Mouse (Mus musculus) hindbrain, embryonic 10.5 days (tissue): ENCODE measurements around the gene Klk14. TPM values are rescaled to one million over a fixed set of nuclear protein-coding genes. Genes with fewer than 3 reads are reported as not detected.
"Not testable (repeated sequence)": the region's sequence is repeated elsewhere in the genome, so short reads cannot be mapped to it uniquely, and the experiment has no call there.

Experiments used
- DNase-seq: peaks from one replicate; pipeline ENCODE4 v3.0.0-alpha.2; 2017; ENCODE audit warnings: low spot score
- H3K27ac ChIP-seq: fragments of 300-500 bp; sonication (generic); 2 replicates; pipeline ENCODE4 v1.5.1; 2016; ENCODE audit warnings: mild to moderate bottlenecking, moderate library complexity
- H3K27me3 ChIP-seq: fragments of 300-500 bp; sonication (generic); 2 replicates; pipeline ENCODE4 v1.6.1; 2016; ENCODE audit warnings: mild to moderate bottlenecking; ENCODE audit not compliant: poor library complexity, insufficient read depth, severe bottlenecking
- H3K36me3 ChIP-seq: fragments of 300-500 bp; sonication (generic); 2 replicates; pipeline ENCODE4 v1.6.1; 2016; ENCODE audit warnings: mild to moderate bottlenecking, moderate library complexity
- H3K4me1 ChIP-seq: fragments of 300-500 bp; sonication (generic); replicated peaks from 2 replicates; pipeline ENCODE4 v1.6.1; 2016; ENCODE audit warnings: mild to moderate bottlenecking
- H3K4me3 ChIP-seq: fragments of 300-500 bp; sonication (generic); 2 replicates; pipeline ENCODE4 v1.5.1; 2016; ENCODE audit warnings: mild to moderate bottlenecking, moderate library complexity
- H3K9me3 ChIP-seq: fragments of 300-500 bp; sonication (generic); 2 replicates; pipeline ENCODE4 v1.6.1; 2016; ENCODE audit warnings: mild to moderate bottlenecking, moderate library complexity
- WGBS: fragments of 180-500 bp; shearing (Covaris S2); methylation state at CpG from one replicate; pipeline ENCODE4 v1.1.7; 2016; 5-methylcytosine and 5-hydroxymethylcytosine counted together
- polyA plus RNA-seq: library from polyadenylated mRNA; unstranded; fragments of >200 nt; fragmentation: Nextera tagmentation; extraction: Ambion mirVana; gene quantifications from 2 replicates; pipeline ENCODE4 v1.2.1, GENCODE M21; 2016

Gene Klk14
- polyA plus RNA-seq = not detected in 2 replicates

GRCm38 (mm10) chr7:43690118-43690517, at the start of gene Klk14:
Gene Klk14 (plus strand): TSS chr7:43690418.
- no peak within 1 kb of the TSS for H3K4me3 ChIP-seq
- H3K27ac ChIP-seq = no peak within 1 kb of the TSS
- H3K9me3 ChIP-seq = peaks cover 2% of the 10 kb centered on the region; the same call in 1 of the 2 replicates
- no peaks in the 10 kb centered on the region for H3K27me3 ChIP-seq
- H3K36me3 ChIP-seq = no peaks in the 10 kb centered on the region
- no peaks in the 10 kb centered on the region for H3K4me1 ChIP-seq
- DNase-seq = no peak

GRCm38 (mm10) chr7:43642587-43642986, 47.6 kb upstream of the Klk14 start:
- Histone ChIP-seq H3K36me3 (no peaks in the 10 kb centered on the region), H3K4me1 (no peaks in the 10 kb centered on the region), H3K27ac (no peak overlapping the region), H3K4me3 (no peak overlapping the region), H3K9me3 (no peaks in the 10 kb centered on the region), H3K27me3 (no peaks in the 10 kb centered on the region)
- DNase-seq = no peak
- WGBS = 84% methylated on average over 5 of the region's 5 CpGs

GRCm38 (mm10) chr7:43643046-43643652, 47.1 kb upstream of the Klk14 start:
- 85% methylated on average over 17 of the region's 17 CpGs for WGBS
- Histone ChIP-seq H3K9me3 (no peaks in the 10 kb centered on the region), H3K4me1 (no peaks in the 10 kb centered on the region), H3K4me3 (no peak overlapping the region), H3K27me3 (no peaks in the 10 kb centered on the region), H3K27ac (no peak overlapping the region), H3K36me3 (no peaks in the 10 kb centered on the region)
- no peak for DNase-seq

GRCm38 (mm10) chr7:43652683-43653082, 37.5 kb upstream of the Klk14 start:
- no peaks in the 10 kb centered on the region for H3K36me3 ChIP-seq
- no peak for DNase-seq
- 0 out of 2 replicates have a peak, but pooled peaks cover 8% of the 10 kb centered on the region for H3K9me3 ChIP-seq
- H3K27ac ChIP-seq = no peak overlapping the region
- 88% methylated on average over 6 of the region's 6 CpGs for WGBS
- H3K4me1 ChIP-seq = no peaks in the 10 kb centered on the region
- H3K27me3 ChIP-seq = no peaks in the 10 kb centered on the region
- H3K4me3 ChIP-seq = no peak overlapping the region

- H3K36me3 ChIP-seq = no peaks in the 10 kb centered on the region
- no peak overlapping the region for H3K27ac ChIP-seq
- 0 out of 2 replicates have a peak, but pooled peaks cover 8% of the 10 kb centered on the region for H3K9me3 ChIP-seq
- H3K4me1 ChIP-seq = no peaks in the 10 kb centered on the region
- no peak overlapping the region for H3K4me3 ChIP-seq
- H3K27me3 ChIP-seq = no peaks in the 10 kb centered on the region
- 83% methylated on average over 3 of the region's 3 CpGs for WGBS
- DNase-seq = no peak
Observed at GRCm38 (mm10) chr7:43654519-43654918, 35.7 kb upstream of the Klk14 start.

- no peaks in the 10 kb centered on the region for H3K27me3 ChIP-seq
- no peaks in the 10 kb centered on the region for H3K36me3 ChIP-seq
- 0 out of 2 replicates have a peak, but pooled peaks cover 7% of the 10 kb centered on the region for H3K9me3 ChIP-seq
- WGBS = 75% methylated on average over 6 of the region's 6 CpGs
- H3K4me3 ChIP-seq = no peak overlapping the region
- DNase-seq = no peak
- H3K27ac ChIP-seq = no peak overlapping the region
- H3K4me1 ChIP-seq = no peaks in the 10 kb centered on the region
Observed at GRCm38 (mm10) chr7:43656232-43656631, 34.0 kb upstream of the Klk14 start.

GRCm38 (mm10) chr7:43660002-43660401, 30.2 kb upstream of the Klk14 start, which contains the start of gene Siglece:
Gene Siglece (minus strand): TSS chr7:43660161.
- DNase-seq = no peak
- no peaks in the 10 kb centered on the region for H3K4me1 ChIP-seq
- no peaks in the 10 kb centered on the region for H3K9me3 ChIP-seq
- H3K36me3 ChIP-seq = no peaks in the 10 kb centered on the region
- no peak within 1 kb of the TSS for H3K4me3 ChIP-seq
- H3K27me3 ChIP-seq = no peaks in the 10 kb centered on the region
- WGBS = 77% methylated on average over 1 of the region's 1 CpGs
- H3K27ac ChIP-seq = no peak within 1 kb of the TSS

GRCm38 (mm10) chr7:43662804-43663203, 27.4 kb upstream of the Klk14 start:
- no peaks in the 10 kb centered on the region for H3K27me3 ChIP-seq
- no peaks in the 10 kb centered on the region for H3K36me3 ChIP-seq
- no peak overlapping the region for H3K27ac ChIP-seq
- no peak overlapping the region for H3K4me3 ChIP-seq
- H3K9me3 ChIP-seq = no peaks in the 10 kb centered on the region
- WGBS = 85% methylated on average over 1 of the region's 1 CpGs
- H3K4me1 ChIP-seq = no peaks in the 10 kb centered on the region
- DNase-seq = no peak

GRCm38 (mm10) chr7:43667221-43667620, 23.0 kb upstream of the Klk14 start:
- not testable (repeated sequence) for DNase-seq, H3K4me3 ChIP-seq, H3K4me1 ChIP-seq, H3K9me3 ChIP-seq, H3K36me3 ChIP-seq, H3K27ac ChIP-seq, H3K27me3 ChIP-seq
- WGBS = 84% methylated on average over 4 of the region's 4 CpGs

GRCm38 (mm10) chr7:43668582-43668981, 21.6 kb upstream of the Klk14 start:
- H3K9me3 ChIP-seq = no peaks in the 10 kb centered on the region
- peaks cover 13% of the 10 kb centered on the region for H3K4me1 ChIP-seq
- WGBS = 21% methylated on average over 3 of the region's 3 CpGs
- no peaks in the 10 kb centered on the region for H3K36me3 ChIP-seq
- DNase-seq = peak; percentile 14
- no peaks in the 10 kb centered on the region for H3K27me3 ChIP-seq
- no peak overlapping the region for H3K4me3 ChIP-seq
- H3K27ac ChIP-seq = no peak overlapping the region

- Histone ChIP-seq H3K27me3 (no peaks in the 10 kb centered on the region), H3K27ac (peak overlapping the region; percentile 90), H3K4me3 (peak overlapping the region; percentile 75), H3K4me1 (peaks cover 13% of the 10 kb centered on the region), H3K36me3 (peaks cover 20% of the 10 kb centered on the region), H3K9me3 (peaks cover 5% of the 10 kb centered on the region; the same call in 1 of the 2 replicates)
- 67% methylated on average over 11 of the region's 11 CpGs for WGBS
- no peak for DNase-seq
Observed at GRCm38 (mm10) chr7:43671064-43671808, 19.0 kb upstream of the Klk14 start.

- peak; percentile 82 for DNase-seq
- peak within 1 kb of the TSS; percentile 90 for H3K27ac ChIP-seq
- no peaks in the 10 kb centered on the region for H3K27me3 ChIP-seq
- H3K4me3 ChIP-seq = peak within 1 kb of the TSS; percentile 75
- H3K4me1 ChIP-seq = peaks cover 13% of the 10 kb centered on the region
- peaks cover 11% of the 10 kb centered on the region; the same call in 1 of the 2 replicates for H3K9me3 ChIP-seq
- H3K36me3 ChIP-seq = peaks cover 28% of the 10 kb centered on the region
- WGBS = under 1% methylated on average over 26 of the region's 26 CpGs
Observed at GRCm38 (mm10) chr7:43671809-43672580, 18.2 kb upstream of the Klk14 start, which contains the start of gene Ctu1. Gene Ctu1 (plus strand): TSS chr7:43672016.
